Mouse (Mus musculus): ENCODE results near the gene Chid1.

- no peak for TF ChIP-seq CTCF (IDR thresholded peaks at IDR 0.05; ENCODE audit: control insufficient read depth, insufficient read depth, insufficient replicate concordance, low read depth, low read length)
- TF ChIP-seq POLR2A (IDR thresholded peaks at IDR 0.05; ENCODE audit: control insufficient read depth, low read depth, low read length): no peak
Observed at GRCm38 (mm10) chr7:141472763-141473162, 66.9 kb downstream of the Chid1 start.

Measured in testis, adult 2 months (tissue).